Mouse (Mus musculus): ENCODE measurements around the gene Gm17581.

DNA sequence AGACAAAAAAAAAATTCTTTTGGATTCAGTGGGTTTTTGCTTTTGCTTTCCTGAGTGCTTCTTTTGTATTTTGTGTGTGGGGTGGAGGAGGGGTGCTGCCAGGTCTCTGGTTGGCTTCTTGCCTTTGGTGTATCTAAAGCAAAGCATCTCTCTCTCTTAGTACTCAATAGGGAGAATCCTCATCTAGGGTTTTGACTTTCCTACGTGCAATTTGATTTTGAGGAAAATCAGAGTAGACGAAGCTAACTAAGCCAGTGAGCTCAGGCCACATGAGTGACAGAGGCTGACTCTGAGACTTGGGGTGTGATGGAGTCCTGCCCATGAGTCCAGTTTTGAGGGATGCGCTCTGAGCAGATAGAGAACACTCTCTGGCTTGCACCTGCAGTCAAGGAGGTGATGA lies 43.8 kb upstream of the Gm17581 start:
- no peak for TF ChIP-seq POLR2A (IDR thresholded peaks at IDR 0.05; ENCODE audit: extremely low read depth, insufficient read depth, low read length)
- no peak for TF ChIP-seq CTCF (IDR thresholded peaks at IDR 0.05; ENCODE audit: low read depth, low read length)
